Mouse (Mus musculus) B cell, adult 67 days (primary cell): Measurements from ENCODE around the gene Ecpas. TPM values are rescaled to one million over a fixed set of nuclear protein-coding genes. Genes with fewer than 3 reads are reported as not detected.

ENCODE experiments used
- total RNA-seq, 2 experiments: library from RNA; stranded (reverse); gene quantifications; 4 replicates each; pipeline ENCODE4 v1.2.4; 2023

Ecpas gene
- 100 to 1,000 TPM in 1 of 2 experiments, 10 to 100 TPM in 1; 98.4 to 127 TPM for total RNA-seq

GRCm38 (mm10) chr4:58912629-58913335 lies at the start of gene Ecpas:
Ecpas (minus strand) TSS chr4:58912749.

DNA sequence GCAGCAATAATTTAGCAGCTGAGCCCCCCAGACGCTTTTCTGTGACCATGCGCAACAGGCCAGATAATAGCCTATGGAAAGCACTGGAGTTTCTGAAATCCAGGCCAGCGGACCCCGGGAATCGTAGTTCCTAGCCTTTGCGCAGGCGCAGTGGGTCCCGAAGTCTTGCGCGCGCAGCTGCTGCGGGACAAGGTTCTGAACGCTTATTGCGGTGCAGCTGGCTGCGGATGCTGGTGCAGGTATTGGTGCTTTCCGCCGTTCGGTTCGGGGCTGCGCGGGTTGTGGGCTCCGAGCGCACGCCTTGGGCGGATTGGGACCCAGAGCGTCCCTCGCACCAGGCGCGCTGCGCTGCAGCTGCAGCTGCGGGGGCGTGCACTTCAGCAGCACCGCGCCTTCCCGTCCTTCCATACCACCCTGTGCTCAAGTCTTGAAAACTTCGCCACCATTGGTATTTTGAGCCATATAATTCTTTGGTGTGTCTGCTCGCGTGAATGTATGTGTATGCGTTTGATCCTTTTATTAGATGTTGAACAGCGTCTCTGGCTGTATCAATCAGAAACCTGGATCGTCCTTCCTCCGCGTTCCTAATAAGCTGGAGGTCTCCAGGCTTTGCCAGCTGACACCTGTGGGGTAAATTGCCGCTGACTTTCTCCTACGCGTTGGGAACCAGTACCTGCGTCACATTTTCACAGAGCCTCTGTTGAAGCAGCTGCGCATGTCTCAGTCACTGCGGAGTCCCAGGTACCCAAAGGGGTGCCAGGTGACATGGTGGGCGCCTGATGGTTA lies 31.1 kb upstream of the Ecpas start, which contains the start of gene Zkscan16:
Gene Zkscan16 (plus strand): TSS at position 209 of the 786 bp plus-strand sequence.

GRCm38 (mm10) chr4:58787616-58788015 lies 124.9 kb downstream of the Ecpas start, which contains the start of gene Olfr267:
Olfr267 (minus strand) TSS chr4:58787716.

Other genes starting within 250 kb of the Ecpas start
- gene Olfr267, start 125.0 kb downstream of the Ecpas start, total RNA-seq = under 1 TPM in 1 of 2 experiments, not detected in 1; 0.41 TPM
- gene Zkscan16, start 30.9 kb upstream of the Ecpas start, total RNA-seq = not detected
- gene Ptgr1, start 74.4 kb upstream of the Ecpas start, total RNA-seq = 1 to 10 TPM in 1 of 2 experiments, under 1 TPM in 1; 0.80 to 1.2 TPM
- 10 to 100 TPM; 10.1 to 12.4 TPM for gene Dnajc25, start 82.3 kb upstream of the Ecpas start, total RNA-seq
- 1 to 10 TPM in 1 of 2 experiments, not detected in 1; 6.7 TPM for gene Gm20503, start 90.5 kb upstream of the Ecpas start, total RNA-seq
- gene Gng10, start 122.3 kb upstream of the Ecpas start, total RNA-seq = 10 to 100 TPM; 52.8 to 71.4 TPM
- not detected for gene AI481877, start 226.2 kb upstream of the Ecpas start, total RNA-seq